Mouse (Mus musculus): Measurements from ENCODE around the gene Slc35f3.

- TF ChIP-seq GATA1 (IDR thresholded peaks at IDR 0.05; ENCODE audit: borderline replicate concordance, low read length): no peak
- TF ChIP-seq FLI1 (IDR thresholded peaks at IDR 0.05; ENCODE audit: low read length): no peak
Measured at GRCm38 (mm10) chr8:126250486-126250885, 47.9 kb upstream of the Slc35f3 start.

All from megakaryocyte, embryonic 14.5 days (primary cell).